Mouse (Mus musculus) large intestine, adult 2 months (tissue): ENCODE results near the gene Myh7. TPM values are rescaled to one million over a fixed set of nuclear protein-coding genes. Genes with fewer than 3 reads are reported as not detected.
"Not testable (repeated sequence)": the region's sequence is repeated elsewhere in the genome, so short reads cannot be mapped to it uniquely, and the experiment has no call there.

Source experiments
- DNase-seq: peaks from one replicate; pipeline ENCODE4 v3.0.0-alpha.2; 2012; ENCODE audit warnings: low read depth, low spot score
- WGBS: fragments of 180-500 bp; shearing (Covaris S2); methylation state at CpG from one replicate; pipeline ENCODE4 v1.1.7; 2018; 5-methylcytosine and 5-hydroxymethylcytosine counted together
- polyA plus RNA-seq: library from polyadenylated mRNA; depleted of rRNA; stranded (reverse); fragments of >200 nt; gene quantifications from 2 replicates; pipeline ENCODE4 v1.2.3, GENCODE M21; 2012

Gene Myh7
- polyA plus RNA-seq, 1 experiment: 0.19 TPM

DNA sequence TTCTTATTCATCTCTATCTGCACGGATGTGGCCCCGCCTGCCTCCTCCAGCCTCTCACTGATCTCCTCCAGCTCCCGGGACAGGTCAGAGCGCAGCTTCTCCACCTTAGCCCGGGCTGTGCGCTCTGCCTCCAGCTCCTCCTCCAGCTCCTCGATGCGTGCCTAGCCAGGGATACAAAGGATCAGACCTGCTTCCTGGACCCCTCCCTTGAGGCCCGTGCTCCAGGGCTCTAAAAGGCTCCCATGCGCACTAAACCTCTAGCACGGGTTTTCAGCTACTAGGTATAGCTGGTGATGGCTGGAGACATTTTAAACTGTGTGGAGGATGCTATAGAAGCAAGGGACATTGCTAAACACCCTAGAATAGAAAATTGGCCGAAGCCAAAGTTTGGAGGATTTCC is 43.9 kb downstream of the Myh7 start:
- 52% methylated on average over 12 of the region's 12 CpGs for WGBS
- no peak for DNase-seq

DNA sequence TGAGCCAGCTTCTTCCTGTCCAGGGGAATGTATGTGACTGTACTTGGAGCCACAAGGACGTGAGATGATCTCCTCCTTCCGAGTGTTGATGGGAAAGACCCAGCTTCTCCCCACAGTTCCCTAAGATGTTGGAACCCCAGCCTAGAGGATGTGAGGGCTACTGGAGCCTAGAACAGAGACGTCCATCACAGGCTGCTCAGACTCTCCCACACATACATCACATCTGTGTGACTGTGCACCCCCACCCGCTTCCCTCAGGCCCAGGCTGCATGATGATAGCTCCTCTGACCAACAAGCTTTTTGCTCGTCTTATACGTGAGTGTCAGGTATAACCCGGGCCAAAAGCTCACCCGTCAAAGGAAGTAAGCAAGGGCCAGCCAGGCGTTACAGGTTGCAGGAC is 45.6 kb downstream of the Myh7 start:
- DNase-seq: no peak
- 81% methylated on average over 9 of the region's 9 CpGs for WGBS

- 84% methylated on average over 11 of the region's 11 CpGs for WGBS
- DNase-seq: not testable (repeated sequence)
Measured at GRCm38 (mm10) chr14:54947008-54947407, 47.4 kb downstream of the Myh7 start.

DNA sequence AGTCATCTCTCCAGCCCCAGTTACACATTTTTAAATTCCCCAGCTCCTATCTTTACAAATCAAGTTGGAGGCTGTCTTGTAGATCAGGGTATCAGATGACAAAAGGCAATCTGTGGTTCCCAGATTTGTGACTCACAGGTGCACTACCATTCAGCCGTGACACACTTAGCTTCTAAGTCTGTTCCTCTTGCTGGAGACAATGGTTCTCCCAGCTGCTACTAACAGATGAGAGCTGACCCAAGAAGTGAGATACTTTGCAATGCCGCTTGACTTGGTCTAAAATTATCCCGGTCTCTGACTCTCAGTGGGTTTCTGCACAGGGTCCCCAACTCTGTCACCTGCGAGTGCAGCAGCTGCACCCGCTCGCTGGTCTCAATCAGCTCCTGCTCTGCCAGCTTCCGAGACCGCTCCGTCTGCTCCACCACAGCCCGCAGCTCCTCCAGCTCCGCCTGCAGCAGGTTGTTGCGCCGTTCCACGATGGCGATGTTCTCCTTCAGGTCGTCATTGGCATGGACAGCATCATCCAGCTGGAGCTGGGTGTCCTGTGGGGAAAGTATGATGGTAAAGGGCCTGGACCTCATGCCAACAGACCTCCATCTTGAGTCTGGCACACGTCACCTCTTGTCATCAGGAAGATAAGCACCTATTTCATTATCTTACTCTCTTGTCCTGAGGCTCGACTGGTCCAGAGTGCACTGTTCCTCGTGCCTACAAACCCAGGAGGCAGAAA is 48.3 kb downstream of the Myh7 start:
- WGBS: 72% methylated on average over 19 of the region's 19 CpGs
- DNase-seq: no peak

DNA sequence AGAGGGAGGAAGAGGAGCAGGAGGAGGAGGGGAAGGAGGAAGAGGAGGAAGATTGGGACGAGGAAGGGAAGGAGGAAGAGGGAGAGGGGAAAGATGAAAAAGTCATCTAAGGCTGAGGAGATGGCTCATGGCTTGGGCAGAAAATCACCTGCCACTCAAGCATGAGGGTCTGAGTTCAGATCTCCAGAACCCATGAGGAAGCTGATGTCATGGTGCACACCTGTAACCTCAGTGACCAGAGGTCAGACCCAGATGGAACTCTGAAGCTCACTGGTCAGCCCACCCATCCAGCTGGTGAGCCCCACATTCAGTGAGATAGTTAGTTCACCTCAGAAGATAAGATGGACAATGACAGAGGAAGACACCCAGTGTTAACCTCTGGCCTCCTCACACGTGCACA is 49.5 kb downstream of the Myh7 start:
- WGBS: 64% methylated on average over 2 of the region's 2 CpGs
- no peak for DNase-seq

DNA sequence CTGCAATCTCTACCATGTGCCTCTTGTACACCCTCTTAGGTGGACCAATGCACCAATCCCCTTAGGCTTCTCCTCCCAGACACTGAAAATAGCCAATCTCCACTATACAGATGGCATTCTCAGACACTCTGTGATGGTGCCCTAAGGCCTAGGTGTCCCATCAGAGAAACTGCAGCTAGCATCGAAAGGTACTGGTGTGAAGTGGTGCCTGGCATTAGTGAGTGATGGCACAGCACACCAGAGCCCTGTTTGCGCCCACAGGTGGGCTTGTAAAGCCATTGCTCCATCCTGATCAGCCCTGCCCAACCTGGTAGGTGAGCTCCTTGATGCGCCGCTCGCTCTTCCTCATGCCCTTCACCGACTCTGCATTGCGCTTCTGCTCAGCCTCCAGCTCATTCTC is 50.5 kb downstream of the Myh7 start:
- WGBS: 93% methylated on average over 7 of the region's 7 CpGs
- no peak for DNase-seq

DNA sequence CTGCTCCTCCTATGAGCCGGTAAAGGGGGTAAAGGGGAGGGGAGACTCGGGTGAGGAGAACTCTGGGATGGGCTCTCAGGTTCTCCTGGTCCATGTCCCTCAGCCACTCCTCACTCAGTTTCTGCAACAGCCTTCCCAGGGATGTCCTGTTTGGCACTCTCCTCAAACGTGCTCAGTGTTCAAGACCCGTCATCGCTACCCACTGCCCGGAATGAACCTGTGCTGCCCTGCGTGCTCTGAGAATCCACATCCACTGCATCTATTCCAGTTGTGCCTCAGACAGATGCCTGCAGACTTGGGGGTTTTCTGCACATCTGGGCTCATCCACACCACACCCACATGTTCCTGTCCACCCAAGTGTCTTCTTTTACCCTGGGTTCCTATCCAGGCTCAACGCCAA is 51.9 kb downstream of the Myh7 start:
- 80% methylated on average over 8 of the region's 8 CpGs for WGBS
- DNase-seq: no peak

DNA sequence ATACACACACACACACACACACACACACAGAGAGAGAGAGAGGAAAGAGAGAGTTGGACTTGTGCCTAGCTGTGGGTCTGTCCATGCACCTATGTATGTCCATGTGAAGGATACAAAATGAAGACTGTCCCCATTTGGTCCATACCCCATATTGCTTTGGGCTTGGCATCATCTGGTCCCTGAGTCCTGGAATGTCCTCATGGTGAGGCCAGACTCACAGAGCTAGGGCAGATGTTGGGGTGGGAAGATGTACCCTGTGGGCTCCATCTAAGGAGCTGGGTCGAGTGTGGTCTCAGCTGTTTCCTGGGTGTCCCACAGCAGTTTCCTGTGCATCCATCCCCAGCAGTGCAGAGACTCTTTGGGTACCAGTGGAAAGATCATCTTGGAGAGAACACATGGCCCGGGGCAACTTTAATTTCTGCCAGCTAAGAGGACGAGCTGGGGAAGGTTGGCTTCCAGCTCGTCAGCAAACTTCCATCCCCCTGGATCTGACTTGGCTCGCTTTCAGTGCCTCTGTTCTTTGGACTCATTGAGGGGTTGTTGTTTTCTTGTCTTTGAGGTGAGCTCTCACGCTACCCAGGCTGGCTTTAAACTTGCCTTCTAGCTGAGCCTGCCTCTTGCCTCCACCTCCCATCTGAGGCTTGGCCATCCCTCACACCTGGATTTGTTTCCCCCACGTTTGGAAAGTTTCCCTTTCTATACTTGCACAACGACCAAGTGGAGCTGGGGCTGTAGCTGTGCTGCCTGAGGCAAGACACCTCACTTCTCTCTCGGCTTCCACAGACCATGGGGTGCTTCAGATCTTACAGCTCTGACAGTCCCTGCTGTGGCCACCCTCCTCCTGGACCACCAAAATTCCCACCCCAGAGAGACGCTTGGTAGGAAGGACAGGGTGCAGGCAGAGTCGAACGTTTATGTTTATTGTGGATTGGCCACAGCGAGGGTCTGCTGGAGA is 53.1 kb downstream of the Myh7 start:
- WGBS: 42% methylated on average over 13 of the region's 13 CpGs
- DNase-seq: no peak

DNA sequence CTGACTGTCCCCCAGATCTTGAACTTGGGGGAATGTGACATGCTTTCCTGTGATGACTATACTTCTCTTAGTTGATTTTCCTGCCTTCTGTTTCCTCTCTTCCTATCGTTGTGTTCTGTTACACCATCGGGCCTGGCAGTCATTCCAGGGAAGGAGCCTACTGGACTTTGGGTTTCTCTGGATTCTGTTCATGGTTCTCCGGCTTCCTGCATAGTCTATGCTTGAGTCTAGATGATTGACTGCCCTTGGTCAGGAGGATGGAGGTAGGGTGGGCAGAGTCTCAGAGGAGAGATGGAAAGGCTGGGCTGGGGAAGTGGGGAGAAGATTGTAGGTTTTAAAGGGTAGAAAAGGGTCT is 54.3 kb downstream of the Myh7 start:
- no peak for DNase-seq
- WGBS: 76% methylated on average over 3 of the region's 3 CpGs

DNA sequence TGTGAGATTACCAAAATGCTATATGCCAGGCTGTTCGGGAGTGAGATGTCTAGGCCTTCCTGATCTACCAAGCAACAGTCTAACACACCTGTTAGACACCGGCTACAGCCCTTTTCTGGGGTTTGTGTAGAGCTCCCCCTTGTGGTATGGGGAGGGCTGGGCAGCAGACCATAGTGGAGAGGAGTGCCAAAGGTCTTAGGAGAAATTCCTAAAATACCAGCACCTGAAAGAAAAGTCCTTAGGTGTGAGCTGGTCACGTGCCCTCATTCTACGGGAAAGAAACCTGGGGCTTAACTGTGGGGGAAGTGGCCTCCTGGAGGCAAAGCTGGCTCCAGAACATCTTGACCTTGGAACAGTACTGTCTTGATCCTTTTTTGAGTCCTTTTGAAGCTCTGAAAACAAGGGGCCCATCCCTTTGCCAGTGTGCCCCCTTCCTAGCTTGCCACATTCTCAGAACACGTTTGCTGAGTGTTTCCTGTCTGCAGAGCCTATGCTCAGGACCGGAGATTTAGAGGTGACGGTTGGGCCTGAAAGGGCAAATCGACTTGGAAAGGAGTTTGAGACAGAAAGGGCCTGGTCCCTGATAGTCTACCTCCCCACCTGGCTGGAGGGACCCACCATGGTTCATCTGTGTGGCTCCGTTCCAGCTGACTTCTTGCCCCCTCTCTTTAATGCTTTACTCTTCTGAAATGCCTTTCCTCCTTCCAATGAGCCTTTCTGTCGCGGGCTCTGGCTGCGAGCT is 54.8 kb downstream of the Myh7 start:
- WGBS: 52% methylated on average over 12 of the region's 12 CpGs
- DNase-seq: peak; percentile 46

DNA sequence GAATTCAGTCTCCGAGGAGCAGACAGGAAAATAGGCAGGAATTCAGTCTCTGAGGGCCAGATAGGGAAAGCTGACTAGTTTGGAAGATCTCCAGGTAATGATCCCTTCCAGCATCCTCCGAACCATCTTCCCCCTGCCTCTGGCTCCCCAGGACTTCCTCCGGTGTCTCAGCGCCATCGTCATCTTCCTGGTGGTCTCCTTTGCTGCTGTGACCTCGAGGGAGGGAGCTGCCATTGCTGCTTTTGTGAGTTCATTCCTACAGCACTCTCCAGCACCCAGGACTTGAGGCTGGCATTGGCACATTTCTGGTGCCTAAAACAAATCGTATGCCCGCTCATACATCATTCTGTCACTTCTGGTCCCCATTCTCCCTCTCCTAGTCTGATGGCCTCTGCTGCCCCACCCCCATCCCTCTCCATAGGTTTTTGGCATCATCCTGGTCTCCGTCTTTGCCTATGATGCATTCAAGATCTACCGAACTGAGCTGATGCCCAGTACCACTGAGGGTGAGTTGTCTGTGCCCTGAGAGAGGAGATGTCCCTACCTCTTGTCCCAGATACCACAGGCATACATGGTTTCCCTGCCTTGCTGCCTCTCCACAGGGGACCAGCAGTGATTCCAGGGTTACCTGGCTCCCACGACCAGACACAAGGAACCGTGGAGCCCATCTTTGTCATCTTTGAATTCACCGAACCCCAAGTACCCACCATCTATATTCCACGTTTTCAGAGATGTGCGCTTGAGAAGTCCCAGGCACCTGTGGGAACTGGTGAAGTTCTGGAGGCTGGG is 55.8 kb downstream of the Myh7 start:
- DNase-seq: no peak
- 85% methylated on average over 15 of the region's 15 CpGs for WGBS

- WGBS: 86% methylated on average over 16 of the region's 16 CpGs
- no peak for DNase-seq
Measured at GRCm38 (mm10) chr14:54937361-54938182, 56.9 kb downstream of the Myh7 start.

DNA sequence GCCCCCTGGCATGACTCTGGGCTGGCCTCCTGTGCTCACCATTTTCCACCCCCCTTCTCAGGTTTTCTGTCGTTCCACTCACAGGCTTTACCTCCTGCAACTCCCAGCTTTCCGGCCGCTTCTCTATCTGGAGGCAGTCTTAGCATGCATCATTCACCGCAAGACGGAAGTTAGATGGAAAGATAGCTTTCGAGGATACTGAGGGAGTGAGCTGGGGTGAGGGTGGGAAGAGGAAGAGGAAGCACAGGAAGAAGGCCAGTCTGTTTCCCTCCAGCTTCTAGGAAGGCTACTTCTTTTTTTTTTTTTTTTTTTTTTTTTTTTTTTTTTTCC is 57.6 kb downstream of the Myh7 start:
- no peak for DNase-seq
- 66% methylated on average over 6 of the region's 6 CpGs for WGBS

DNA sequence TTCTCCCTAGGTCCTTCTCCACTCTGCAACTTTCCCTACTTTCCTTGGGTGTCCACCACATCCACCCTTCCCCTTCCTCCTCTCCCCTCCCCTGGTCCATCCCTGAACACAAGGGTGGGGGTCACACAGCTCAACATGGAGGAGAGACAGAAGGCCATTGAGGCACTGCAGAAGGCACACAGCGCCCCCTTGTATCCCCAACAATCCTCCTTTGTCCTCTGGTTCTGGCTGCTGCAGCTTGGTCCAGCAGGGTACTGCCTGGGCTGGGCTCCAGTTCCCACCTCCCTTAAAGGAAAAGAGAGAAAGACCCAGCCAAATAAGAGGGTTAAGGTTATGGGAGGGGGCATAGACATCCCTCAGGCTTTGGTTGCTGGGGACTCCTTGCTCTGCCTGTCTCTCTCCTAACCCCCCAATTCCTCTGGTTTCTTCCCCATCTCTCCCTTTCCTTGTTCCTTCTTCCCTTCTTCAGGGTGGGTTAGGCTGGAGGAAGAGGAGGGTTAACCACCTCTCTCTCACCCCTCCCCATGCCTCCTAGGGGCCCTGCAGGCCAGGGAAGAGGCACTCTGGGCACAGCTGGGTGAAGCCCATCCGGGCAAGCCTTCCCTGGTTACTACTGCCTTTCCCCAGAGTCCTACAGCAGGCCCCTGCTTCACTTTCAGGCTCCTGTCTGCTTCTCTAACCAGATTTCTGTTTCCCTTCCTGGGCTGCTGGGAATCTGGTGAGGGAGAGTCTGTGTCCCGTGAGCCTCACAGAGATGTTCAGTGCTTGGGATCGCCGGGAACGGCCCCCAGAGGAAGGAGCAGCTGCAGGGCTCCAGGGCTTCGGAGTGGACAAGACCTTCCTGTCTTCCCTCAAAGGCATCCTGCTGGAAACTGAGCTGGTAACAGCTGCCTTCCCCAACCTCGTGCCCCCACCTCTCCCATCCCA is 58.3 kb downstream of the Myh7 start, which contains the start of gene Cmtm5:
TSS of gene Cmtm5 (plus strand) at position 358 of the 927 bp plus-strand sequence.
- DNase-seq: no peak
- 49% methylated on average over 8 of the region's 8 CpGs for WGBS

DNA sequence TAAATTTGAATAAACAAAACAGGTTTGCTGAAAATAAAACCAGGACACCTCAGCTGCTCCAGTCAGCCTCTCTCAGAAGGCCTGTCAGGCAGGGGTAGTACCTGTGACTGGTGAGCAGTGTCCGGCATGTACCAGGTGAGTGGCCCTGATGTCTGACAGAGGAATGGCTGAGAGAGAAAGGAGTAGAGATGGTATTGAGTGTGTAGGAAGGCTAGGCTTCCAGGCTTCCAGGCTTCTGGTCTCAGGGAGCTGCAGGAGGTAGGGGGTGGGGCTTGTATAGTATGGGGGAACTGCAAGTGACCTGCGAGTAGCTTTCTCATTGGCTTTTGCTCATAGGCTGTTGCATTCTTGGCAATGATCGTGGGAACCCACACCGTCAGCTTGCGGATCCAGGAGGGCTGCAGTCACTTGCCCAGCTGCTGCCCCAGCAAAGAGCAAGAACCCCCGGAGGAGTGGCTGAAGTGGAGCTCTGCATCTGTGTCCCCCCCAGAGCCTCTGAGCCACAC is 61.7 kb downstream of the Myh7 start, which contains the start of gene Il25:
TSS of gene Il25 (plus strand) at position 51 of the 506 bp plus-strand sequence.
- 44% methylated on average over 6 of the region's 6 CpGs for WGBS
- DNase-seq: no peak

GRCm38 (mm10) chr14:54930431-54930830 is 64.0 kb downstream of the Myh7 start:
- WGBS: 14% methylated on average over 2 of the region's 2 CpGs
- DNase-seq: no peak

DNA sequence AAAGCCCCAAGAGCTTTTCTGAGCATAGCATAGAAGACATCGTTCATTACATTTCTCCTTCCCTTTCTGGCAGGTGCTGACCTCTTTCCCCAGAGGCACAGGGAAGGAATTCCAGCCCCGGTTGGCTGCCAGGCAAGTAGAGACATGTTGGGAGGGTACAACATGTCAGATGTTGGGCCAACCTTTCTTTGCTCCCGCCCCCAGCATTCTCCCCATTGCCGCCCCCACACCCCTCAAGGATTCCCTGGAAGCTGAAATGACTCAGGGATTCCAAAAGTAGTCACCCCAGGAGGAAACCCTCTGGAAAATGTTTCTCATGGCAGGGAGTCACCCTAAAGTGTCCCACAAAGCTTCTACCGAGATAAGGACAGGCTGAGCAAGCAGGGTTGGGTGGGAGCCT is 64.6 kb downstream of the Myh7 start:
- WGBS: 60% methylated on average over 5 of the region's 5 CpGs

More for the DNA sequence above, 64.6 kb downstream of the Myh7 start:
- no peak for DNase-seq
